Mouse (Mus musculus) heart, postnatal 0 days (tissue): ENCODE results near the gene Esrrg. TPM values are rescaled to one million over a fixed set of nuclear protein-coding genes. Genes with fewer than 3 reads are reported as not detected.

Experiments
- ATAC-seq: fragments of 200-750 bp; cut with Nextera tagmentation; 2 replicates; pipeline ENCODE4 v1.8.0; 2017; ENCODE audit warnings: low read depth, moderate number of reproducible peaks, moderate library complexity; ENCODE audit not compliant: insufficient read depth
- DNase-seq: peaks from one replicate; pipeline ENCODE4 v3.0.0-alpha.2; 2016; ENCODE audit warnings: low spot score
- H3K27ac ChIP-seq: fragments of 300-500 bp; sonication (generic); 2 replicates; pipeline ENCODE4 v1.5.1; 2014; ENCODE audit warnings: low read depth, mild to moderate bottlenecking
- H3K27me3 ChIP-seq: fragments of 300-500 bp; sonication (generic); 2 replicates; pipeline ENCODE4 v1.6.1; 2014; ENCODE audit warnings: low read length, mixed read lengths; ENCODE audit not compliant: control insufficient read depth, insufficient read depth
- H3K36me3 ChIP-seq: fragments of 300-500 bp; sonication (generic); replicated peaks from 2 replicates; pipeline ENCODE4 v1.6.1; 2014; ENCODE audit warnings: low read length, mixed read lengths; ENCODE audit not compliant: control insufficient read depth, insufficient read depth
- H3K4me1 ChIP-seq: fragments of 300-500 bp; sonication (generic); 2 replicates; pipeline ENCODE4 v1.6.1; 2014; ENCODE audit warnings: antibody characterized with exemption; ENCODE audit not compliant: control insufficient read depth, insufficient read depth
- H3K4me2 ChIP-seq: fragments of 300-500 bp; sonication (generic); 2 replicates; pipeline ENCODE4 v1.6.1; 2014; ENCODE audit warnings: low read depth, mild to moderate bottlenecking, low read length, moderate library complexity
- H3K4me3 ChIP-seq: fragments of 300-500 bp; sonication (generic); 2 replicates; pipeline ENCODE4 v1.5.1; 2014; ENCODE audit warnings: low read depth, low read length
- H3K9ac ChIP-seq: fragments of 300-500 bp; sonication (generic); replicated peaks from 2 replicates; pipeline ENCODE4 v1.6.1; 2014; ENCODE audit warnings: low read depth, low read length, mixed read lengths
- H3K9me3 ChIP-seq: fragments of 300-500 bp; sonication (generic); replicated peaks from 2 replicates; pipeline ENCODE4 v1.6.1; 2016; ENCODE audit warnings: low read length; ENCODE audit not compliant: control insufficient read depth
- CTCF ChIP-seq: IDR thresholded peaks from 2 replicates; pipeline ENCODE4 v1.5.1; 2016; ENCODE audit warnings: antibody characterized with exemption, control low read depth, low read depth
- EP300 ChIP-seq: IDR thresholded peaks from 2 replicates; pipeline ENCODE4 v1.6.1; 2016; ENCODE audit warnings: antibody characterized with exemption, low read depth
- whole genome bisulfite sequencing: fragments of 180-500 bp; shearing (Covaris S2); extraction: QIAGEN DNeasy Blood & Tissue Kit; methylation state at CpG from one replicate; pipeline ENCODE4 v1.1.7; 2014; 5-methylcytosine and 5-hydroxymethylcytosine counted together
- polyA plus RNA-seq: library from polyadenylated mRNA; unstranded; fragments of >200 nt; fragmentation: Nextera tagmentation; extraction: Ambion mirVana; gene quantifications from 2 replicates; pipeline ENCODE4 v1.2.1, GENCODE M21; 2015
- total RNA-seq: library from RNA; depleted of rRNA; stranded (reverse); fragments of >200 nt; gene quantifications from 2 replicates; pipeline ENCODE4 v1.2.3, GENCODE M21; 2014; ENCODE audit warnings: low replicate concordance

Gene Esrrg
- total and polyA plus RNA-seq, 2 experiments from 2014 or later = 11.5 to 16.8 TPM

DNA sequence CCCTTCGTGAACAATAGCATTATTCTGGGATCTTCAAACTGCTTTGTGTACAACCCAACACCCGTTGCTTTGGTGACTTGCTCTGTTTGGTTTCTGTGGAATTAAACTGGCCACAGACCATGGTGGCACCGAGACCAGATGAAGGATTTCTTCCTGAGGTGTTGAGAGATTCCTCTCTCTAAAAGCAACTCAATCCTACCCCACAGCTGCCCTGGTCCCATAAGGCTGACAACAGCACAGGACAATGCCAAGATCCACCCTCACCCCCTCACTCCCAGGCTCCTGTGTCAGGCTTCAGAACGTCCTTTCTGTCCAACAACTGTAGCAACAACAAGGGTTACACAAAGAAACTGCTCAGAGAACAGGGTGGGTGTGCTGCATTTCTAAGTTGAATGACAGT lies 449.3 kb downstream of the Esrrg start:
- no peak overlapping the region for H3K4me3 ChIP-seq
- no peak overlapping the region for H3K27ac ChIP-seq
- no peak for DNase-seq
- H3K27me3 ChIP-seq = no peaks in the 10 kb centered on the region
- TF ChIP-seq CTCF (no peak), EP300 (no peak)
- no peaks in the 10 kb centered on the region for H3K36me3 ChIP-seq
- H3K9me3 ChIP-seq = no peaks in the 10 kb centered on the region
- H3K4me2 ChIP-seq = no peak overlapping the region
- H3K4me1 ChIP-seq = peaks cover 15% of the 10 kb centered on the region
- H3K9ac ChIP-seq = no peak overlapping the region
- no peak for ATAC-seq
- WGBS = 43% methylated on average over 4 of the region's 4 CpGs

GRCm38 (mm10) chr1:188059006-188059405 lies 450.4 kb downstream of the Esrrg start:
- H3K4me1 ChIP-seq = peaks cover 15% of the 10 kb centered on the region

DNA sequence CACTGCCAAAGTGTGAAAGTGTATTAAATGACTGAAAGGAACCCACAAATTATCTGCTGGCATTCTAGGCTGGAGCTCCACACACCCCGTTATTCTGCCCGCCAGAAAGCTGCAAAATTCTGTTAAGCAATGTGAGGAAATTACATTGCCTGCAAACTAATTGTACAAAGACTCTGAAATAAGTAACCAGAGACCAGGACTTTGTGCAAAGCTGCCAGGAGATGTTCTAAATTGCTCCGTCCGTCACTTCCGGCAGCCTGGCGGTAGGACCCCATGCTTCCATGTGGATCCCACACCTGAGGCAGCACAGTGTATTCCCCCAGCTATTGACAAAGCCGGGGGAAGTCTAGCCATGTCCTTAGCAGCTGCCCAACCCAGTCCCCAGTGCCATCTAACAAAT lies 451.9 kb downstream of the Esrrg start:
- WGBS = 90% methylated on average over 7 of the region's 7 CpGs
- ATAC-seq = no peak
- H3K4me2 ChIP-seq = no peak overlapping the region

More at GRCm38 (mm10) chr1:188059006-188059405, 450.4 kb downstream of the Esrrg start:
- no peaks in the 10 kb centered on the region for H3K9me3 ChIP-seq
- no peak overlapping the region for H3K4me3 ChIP-seq
- no peak for TF ChIP-seq CTCF
- no peak for TF ChIP-seq EP300
- H3K27me3 ChIP-seq = no peaks in the 10 kb centered on the region
- DNase-seq = no peak
- no peak overlapping the region for H3K27ac ChIP-seq
- WGBS = 78% methylated on average over 6 of the region's 6 CpGs
- H3K4me2 ChIP-seq = no peak overlapping the region
- H3K36me3 ChIP-seq = no peaks in the 10 kb centered on the region
- no peak overlapping the region for H3K9ac ChIP-seq
- ATAC-seq = no peak

GRCm38 (mm10) chr1:188068833-188069232 lies 460.2 kb downstream of the Esrrg start:
- ATAC-seq (no peak), DNase-seq (no peak)
- Histone ChIP-seq H3K4me1 (no peaks in the 10 kb centered on the region), H3K27ac (no peak overlapping the region), H3K36me3 (peaks cover 5% of the 10 kb centered on the region; the same call in 1 of the 2 replicates), H3K4me2 (no peak overlapping the region), H3K4me3 (no peak overlapping the region), H3K9ac (no peak overlapping the region), H3K9me3 (no peaks in the 10 kb centered on the region), H3K27me3 (no peaks in the 10 kb centered on the region)
- no peak for TF ChIP-seq EP300
- no peak for TF ChIP-seq CTCF
- WGBS = 55% methylated on average over 9 of the region's 9 CpGs

More for the DNA sequence above, 451.9 kb downstream of the Esrrg start:
- no peak for DNase-seq
- Histone ChIP-seq H3K27me3 (no peaks in the 10 kb centered on the region), H3K9ac (no peak overlapping the region), H3K4me1 (peaks cover 15% of the 10 kb centered on the region), H3K4me3 (no peak overlapping the region), H3K36me3 (no peaks in the 10 kb centered on the region), H3K27ac (no peak overlapping the region), H3K9me3 (no peaks in the 10 kb centered on the region)
- TF ChIP-seq CTCF (no peak), EP300 (no peak)

DNA sequence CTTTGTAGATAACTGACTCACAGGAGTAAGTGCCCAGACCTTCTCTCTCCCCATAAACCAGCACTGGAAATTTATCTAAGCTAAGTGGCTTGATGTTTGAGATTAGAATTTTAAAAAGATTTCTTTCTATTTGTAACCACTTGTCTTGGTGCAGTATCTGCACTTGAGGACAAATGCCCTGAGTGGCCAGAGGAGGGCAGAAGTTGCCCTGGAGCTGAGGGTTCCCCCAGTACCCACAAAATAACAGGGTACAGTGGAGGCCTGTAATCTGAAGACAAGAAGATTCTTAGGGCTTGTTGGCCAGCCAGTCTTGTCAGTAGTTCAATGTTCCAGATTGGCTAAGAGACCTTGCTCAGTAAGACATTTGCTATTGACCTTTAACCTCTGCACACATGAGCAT lies 461.3 kb downstream of the Esrrg start:
- Histone ChIP-seq H3K9me3 (no peaks in the 10 kb centered on the region), H3K9ac (no peak overlapping the region), H3K27ac (no peak overlapping the region), H3K4me3 (no peak overlapping the region), H3K4me2 (no peak overlapping the region), H3K4me1 (no peaks in the 10 kb centered on the region), H3K36me3 (peaks cover 5% of the 10 kb centered on the region; the same call in 1 of the 2 replicates), H3K27me3 (no peaks in the 10 kb centered on the region)
- TF ChIP-seq EP300 = no peak
- no peak for TF ChIP-seq CTCF
- DNase-seq (no peak), ATAC-seq (no peak)

GRCm38 (mm10) chr1:188077561-188078195 lies 469.1 kb downstream of the Esrrg start:
- H3K27ac ChIP-seq = no peak overlapping the region
- ATAC-seq (peak; percentile 36; the same call in 1 of the 2 replicates), DNase-seq (no peak)
- WGBS = 75% methylated on average over 11 of the region's 11 CpGs
- H3K4me1 ChIP-seq = peaks cover 25% of the 10 kb centered on the region; the same call in 1 of the 2 replicates
- H3K27me3 ChIP-seq = no peaks in the 10 kb centered on the region
- no peaks in the 10 kb centered on the region for H3K36me3 ChIP-seq
- H3K4me2 ChIP-seq = no peak overlapping the region
- H3K9me3 ChIP-seq = no peaks in the 10 kb centered on the region
- no peak overlapping the region for H3K9ac ChIP-seq
- no peak for TF ChIP-seq EP300
- no peak for TF ChIP-seq CTCF
- no peak overlapping the region for H3K4me3 ChIP-seq
